Mouse (Mus musculus): ENCODE results near the gene Fyn.

- TF ChIP-seq HCFC1 (IDR thresholded peaks at IDR 0.05; ENCODE audit: low read depth, low read length) (no peak), MYC (IDR thresholded peaks at IDR 0.05; ENCODE audit: low read depth, low read length) (no peak), MAFK (IDR thresholded peaks at IDR 0.05; ENCODE audit: insufficient replicate concordance, low read length) (no peak), CTCF (conservative IDR thresholded peaks at IDR 0.05 in 1 of 2, IDR thresholded peaks at IDR 0.05 in 1 of 2; ENCODE audit: low read depth in 2 of 2, low read length in 2 of 2) (no peak), EP300 (IDR thresholded peaks at IDR 0.05; ENCODE audit: low read length) (no peak), ETS1 (conservative IDR thresholded peaks at IDR 0.05; ENCODE audit: low read depth, low read length) (no peak; the same call in 1 of the 2 replicates), ZKSCAN1 (IDR thresholded peaks at IDR 0.05; ENCODE audit: borderline replicate concordance, low read depth, low read length) (no peak), POLR2A (IDR thresholded peaks at IDR 0.05; ENCODE audit: low read depth, low read length) (no peak), USF1 (IDR thresholded peaks at IDR 0.05; ENCODE audit: low read depth, low read length) (no peak), ZNF384 (IDR thresholded peaks at IDR 0.05; ENCODE audit: low read depth, low read length) (no peak), USF2 (conservative IDR thresholded peaks at IDR 0.05; ENCODE audit: low read depth, low read length) (no peak), ZC3H11A (IDR thresholded peaks at IDR 0.05; ENCODE audit: low read depth, low read length) (no peak), POLR2AphosphoS2 (IDR thresholded peaks at IDR 0.05; ENCODE audit: low read depth, low read length) (no peak)
Measured at GRCm38 (mm10) chr10:39471714-39472531, 103.3 kb downstream of the Fyn start.
